Mouse (Mus musculus) thymus, adult 2 months (tissue): Measurements from ENCODE around the gene Ppp1r13b. TPM values are rescaled to one million over a fixed set of nuclear protein-coding genes. Genes with fewer than 3 reads are reported as not detected.
"Not testable (repeated sequence)": the region's sequence is repeated elsewhere in the genome, so short reads cannot be mapped to it uniquely, and the experiment has no call there.

ENCODE experiments used
- DNase-seq: peaks from one replicate; pipeline ENCODE4 v3.0.0; 2021
- H3K27ac ChIP-seq: fragments of 200-500 bp; 2 replicates; pipeline ENCODE4 v1.5.1; 2012; ENCODE audit warnings: low read length, control low read depth; ENCODE audit not compliant: control insufficient read depth, insufficient read depth
- H3K27me3 ChIP-seq: fragments of 200-500 bp; 2 replicates; pipeline ENCODE4 v1.6.1; 2012; ENCODE audit warnings: mild to moderate bottlenecking, low read length, moderate library complexity, mixed read lengths; ENCODE audit not compliant: control insufficient read depth, insufficient read depth
- H3K36me3 ChIP-seq: fragments of 200-500 bp; 2 replicates; pipeline ENCODE4 v1.6.1; 2012; ENCODE audit warnings: mild to moderate bottlenecking, low read length, moderate library complexity; ENCODE audit not compliant: control insufficient read depth, insufficient read depth
- H3K4me1 ChIP-seq: fragments of 200-500 bp; replicated peaks from 2 replicates; pipeline ENCODE4 v1.6.1; 2012; ENCODE audit warnings: low read length; ENCODE audit not compliant: control insufficient read depth, insufficient read depth
- H3K4me3 ChIP-seq: fragments of 200-500 bp; 2 replicates; pipeline ENCODE4 v1.5.1; 2012; ENCODE audit warnings: mild to moderate bottlenecking, low read length, control low read depth, moderate library complexity; ENCODE audit not compliant: control insufficient read depth, insufficient read depth
- CTCF ChIP-seq: fragments of 200-500 bp; IDR thresholded peaks from 2 replicates; pipeline ENCODE4 v1.5.1; 2012; ENCODE audit warnings: mild to moderate bottlenecking, control low read depth, low read length, moderate library complexity, borderline replicate concordance; ENCODE audit not compliant: control insufficient read depth, poor library complexity, insufficient read depth; ENCODE audit errors: extremely low read depth
- POLR2A ChIP-seq: fragments of 200-500 bp; IDR thresholded peaks from 2 replicates; pipeline ENCODE4 v1.6.1; 2012; ENCODE audit warnings: mild to moderate bottlenecking, low read length, control low read depth, moderate library complexity; ENCODE audit not compliant: control insufficient read depth, poor library complexity, insufficient read depth; ENCODE audit errors: extremely low read depth
- WGBS: fragments of 180-500 bp; shearing (Covaris S2); methylation state at CpG from one replicate; pipeline ENCODE4 v1.1.7; 2018; 5-methylcytosine and 5-hydroxymethylcytosine counted together
- polyA plus RNA-seq: library from polyadenylated mRNA; depleted of rRNA; stranded (reverse); fragments of >200 nt; gene quantifications from 2 replicates; pipeline ENCODE4 v1.2.3, GENCODE M21; 2012

Ppp1r13b gene
- polyA plus RNA-seq, 1 experiment, result 30.1 TPM

- no peak for DNase-seq
- no peak overlapping the region for H3K27ac ChIP-seq
- no peaks in the 10 kb centered on the region for H3K36me3 ChIP-seq
- TF ChIP-seq POLR2A (no peak), CTCF (no peak)
- no peak overlapping the region for H3K4me3 ChIP-seq
- no peaks in the 10 kb centered on the region for H3K27me3 ChIP-seq
- WGBS, result 29% methylated on average over 8 of the region's 8 CpGs
- H3K4me1 ChIP-seq, result peaks cover 19% of the 10 kb centered on the region
These were observed 37.2 kb upstream of the Ppp1r13b start for GRCm38 (mm10) chr12:111945115-111945514.

DNA sequence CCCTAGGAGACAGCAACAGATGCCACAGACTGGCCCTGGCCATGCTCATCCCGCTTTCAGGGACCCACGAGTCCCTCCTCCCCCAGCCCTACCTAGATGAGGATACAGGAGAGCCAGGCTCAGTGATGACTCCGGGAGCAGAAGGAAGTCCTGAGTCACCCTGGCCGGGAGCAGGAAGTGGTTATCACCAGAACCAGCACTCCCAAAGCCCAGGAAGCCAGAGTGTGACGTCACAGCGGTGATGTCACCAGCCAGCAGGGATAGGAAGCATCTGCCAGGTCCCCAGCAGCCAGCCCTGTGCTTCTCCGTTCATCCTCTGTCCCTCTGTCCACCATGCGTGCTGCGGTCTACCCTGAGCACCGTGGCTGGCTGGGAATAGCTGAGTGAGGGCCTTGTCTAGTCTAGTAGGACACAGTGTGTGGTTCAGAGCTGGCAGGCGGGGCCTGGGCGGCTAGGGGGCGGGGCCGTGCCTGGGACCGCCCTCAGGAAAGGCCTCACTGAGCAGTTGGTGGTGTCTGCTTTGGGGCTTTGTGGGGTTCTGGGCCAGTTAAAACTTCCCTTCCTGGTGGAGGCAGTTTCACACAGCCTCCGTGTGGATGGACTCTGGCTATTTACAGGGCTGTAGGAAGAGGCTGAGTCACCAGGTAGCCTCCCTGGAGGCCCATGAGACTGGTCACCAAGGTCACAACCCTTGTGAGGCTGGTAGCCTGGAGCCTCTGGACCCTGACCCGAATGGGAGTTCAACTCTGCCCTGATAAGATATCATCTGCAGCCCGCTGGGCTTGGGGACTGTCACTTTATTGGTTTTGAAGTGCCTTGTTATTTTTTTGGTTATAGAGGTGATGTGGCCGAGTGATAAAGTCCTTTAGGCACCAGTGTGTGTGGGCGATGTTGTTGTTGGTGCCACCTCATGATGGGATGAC, 36.4 kb upstream of the Ppp1r13b start:
- H3K27ac ChIP-seq, result peak overlapping the region; percentile 35; the same call in 1 of the 2 replicates
- H3K4me1 ChIP-seq, result peaks cover 19% of the 10 kb centered on the region
- not testable (repeated sequence) for H3K27me3 ChIP-seq, DNase-seq, H3K4me3 ChIP-seq, H3K36me3 ChIP-seq
- 10% methylated on average over 17 of the region's 20 CpGs for WGBS

GRCm38 (mm10) chr12:111943421-111944064, 35.6 kb upstream of the Ppp1r13b start:
- 56% methylated on average over 10 of the region's 10 CpGs for WGBS
- H3K4me1 ChIP-seq, result peaks cover 19% of the 10 kb centered on the region
- no peak overlapping the region for H3K27ac ChIP-seq
- no peak overlapping the region for H3K4me3 ChIP-seq
- H3K27me3 ChIP-seq, result no peaks in the 10 kb centered on the region
- H3K36me3 ChIP-seq, result no peaks in the 10 kb centered on the region
- TF ChIP-seq POLR2A (no peak), CTCF (no peak)
- DNase-seq, result no peak

- TF ChIP-seq POLR2A (no peak), CTCF (no peak)
- DNase-seq, result no peak
- H3K36me3 ChIP-seq, result no peaks in the 10 kb centered on the region
- no peak overlapping the region for H3K27ac ChIP-seq
- WGBS, result 88% methylated on average over 1 of the region's 1 CpGs
- H3K4me1 ChIP-seq, result no peaks in the 10 kb centered on the region; the same call in 1 of the 2 replicates
- no peak overlapping the region for H3K4me3 ChIP-seq
- H3K27me3 ChIP-seq, result no peaks in the 10 kb centered on the region
These were observed 30.8 kb upstream of the Ppp1r13b start for GRCm38 (mm10) chr12:111938623-111939177.

DNA sequence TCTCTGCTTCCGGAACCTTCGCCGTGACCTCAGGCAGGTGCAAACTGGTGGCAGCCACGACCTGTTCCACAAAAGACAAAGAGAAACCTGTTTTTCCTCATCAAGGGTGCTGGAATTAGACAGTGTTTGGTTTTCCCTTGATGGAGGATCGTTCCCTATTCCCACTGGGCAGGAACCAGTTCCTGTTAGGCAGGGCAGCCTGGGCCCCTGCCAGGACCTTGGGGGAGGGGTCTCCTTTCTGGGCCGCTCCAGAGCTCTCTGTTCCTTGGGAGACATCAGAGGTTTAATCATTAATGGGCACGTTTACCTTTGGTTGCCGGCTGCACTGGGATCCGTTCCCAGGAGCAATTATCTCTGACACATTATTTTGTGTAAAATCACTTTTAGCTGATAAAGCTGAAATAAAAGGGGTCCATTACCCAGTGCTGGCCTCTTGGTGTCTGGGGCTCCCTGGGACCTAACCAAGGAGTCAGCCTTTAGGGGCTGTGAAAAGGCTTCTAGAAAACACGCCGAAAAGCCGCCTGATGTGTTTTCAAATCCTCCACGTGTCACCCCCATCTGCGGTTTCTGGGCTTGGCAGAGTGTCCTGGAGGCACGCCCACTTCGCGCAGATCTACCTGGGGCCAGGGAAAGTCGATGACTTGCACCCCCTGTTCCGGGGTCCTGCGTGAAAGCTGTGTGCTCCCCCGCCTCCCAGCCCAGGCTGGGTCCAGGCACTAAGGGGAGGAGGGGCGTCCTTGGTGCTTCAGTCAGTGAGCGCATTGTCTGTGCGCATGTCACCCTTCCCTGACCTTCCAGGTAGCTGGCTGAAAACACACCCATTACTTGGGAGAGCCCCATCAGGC, 29.0 kb upstream of the Ppp1r13b start:
- TF ChIP-seq CTCF (no peak), POLR2A (no peak)
- 83% methylated on average over 24 of the region's 24 CpGs for WGBS
- no peaks in the 10 kb centered on the region for H3K4me1 ChIP-seq
- H3K36me3 ChIP-seq, result no peaks in the 10 kb centered on the region
- H3K27me3 ChIP-seq, result no peaks in the 10 kb centered on the region
- no peak for DNase-seq
- H3K4me3 ChIP-seq, result no peak overlapping the region
- H3K27ac ChIP-seq, result no peak overlapping the region

GRCm38 (mm10) chr12:111933971-111934370, 26.1 kb upstream of the Ppp1r13b start:
- 92% methylated on average over 2 of the region's 2 CpGs for WGBS
- H3K36me3 ChIP-seq, result no peaks in the 10 kb centered on the region
- H3K27me3 ChIP-seq, result no peaks in the 10 kb centered on the region
- H3K4me3 ChIP-seq, result no peak overlapping the region
- peaks cover 3% of the 10 kb centered on the region; the same call in 1 of the 2 replicates for H3K4me1 ChIP-seq
- no peak overlapping the region for H3K27ac ChIP-seq
- DNase-seq, result no peak
- TF ChIP-seq CTCF (no peak), POLR2A (no peak)
